Mouse (Mus musculus) 416B (cell line): ENCODE data around the gene Lyst.
"Not testable (repeated sequence)": the region's sequence is repeated elsewhere in the genome, so short reads cannot be mapped to it uniquely, and the experiment has no call there.

Source experiments
- DNase-seq: peaks from one replicate; pipeline ENCODE4 v3.0.0; 2011; ENCODE audit warnings: low read depth

Gene Lyst

GRCm38 (mm10) chr13:13590048-13591011 is at the start of gene Lyst:
Gene Lyst (plus strand): TSS chr13:13590397.
- DNase-seq, result peak; percentile 96

GRCm38 (mm10) chr13:13543073-13543472 is 47.1 kb upstream of the Lyst start:
- DNase-seq, result not testable (repeated sequence)

GRCm38 (mm10) chr13:13546792-13547191 is 43.4 kb upstream of the Lyst start:
- DNase-seq, result no peak

GRCm38 (mm10) chr13:13547889-13548288 is 42.3 kb upstream of the Lyst start:
- DNase-seq, result no peak

GRCm38 (mm10) chr13:13548431-13549190 is 41.6 kb upstream of the Lyst start:
- DNase-seq, result no peak

GRCm38 (mm10) chr13:13549687-13550660 is 40.2 kb upstream of the Lyst start:
- peak; percentile 52 for DNase-seq

- peak; percentile 57 for DNase-seq
Observed at GRCm38 (mm10) chr13:13552020-13552419, 38.2 kb upstream of the Lyst start.

GRCm38 (mm10) chr13:13553660-13554059 is 36.5 kb upstream of the Lyst start:
- no peak for DNase-seq

- no peak for DNase-seq
Observed at GRCm38 (mm10) chr13:13555196-13555595, 35.0 kb upstream of the Lyst start.

- DNase-seq, result peak; percentile 68
Observed at GRCm38 (mm10) chr13:13557001-13557743, 33.0 kb upstream of the Lyst start.

- DNase-seq, result no peak
Observed at GRCm38 (mm10) chr13:13558251-13558650, 31.9 kb upstream of the Lyst start.

GRCm38 (mm10) chr13:13558900-13559299 is 31.3 kb upstream of the Lyst start:
- DNase-seq, result peak; percentile 82

GRCm38 (mm10) chr13:13562571-13562970 is 27.6 kb upstream of the Lyst start:
- DNase-seq, result no peak

- DNase-seq, result no peak
Observed at GRCm38 (mm10) chr13:13564116-13564515, 26.1 kb upstream of the Lyst start.

- peak; percentile 93 for DNase-seq
Observed at GRCm38 (mm10) chr13:13564541-13564940, 25.7 kb upstream of the Lyst start.

GRCm38 (mm10) chr13:13567640-13568039 is 22.6 kb upstream of the Lyst start:
- DNase-seq, result no peak

GRCm38 (mm10) chr13:13568824-13569223 is 21.4 kb upstream of the Lyst start:
- DNase-seq, result no peak

GRCm38 (mm10) chr13:13569603-13570002 is 20.6 kb upstream of the Lyst start:
- no peak for DNase-seq

GRCm38 (mm10) chr13:13572060-13572835 is 17.9 kb upstream of the Lyst start:
- DNase-seq, result no peak

GRCm38 (mm10) chr13:13572941-13573340 is 17.3 kb upstream of the Lyst start:
- no peak for DNase-seq
